Mouse (Mus musculus) C2C12 (cell line): ENCODE measurements around the gene Chad.

Experiments
- CTCF ChIP-seq: IDR thresholded peaks from one replicate; pipeline ENCODE4 v1.5.1; 2011; ENCODE audit not compliant: control insufficient read depth, insufficient read depth, insufficient read length
- MYOG ChIP-seq: IDR thresholded peaks from one replicate; pipeline ENCODE4 v1.6.1; 2011; ENCODE audit not compliant: control insufficient read depth, insufficient read length; ENCODE audit errors: extremely low read depth

DNA sequence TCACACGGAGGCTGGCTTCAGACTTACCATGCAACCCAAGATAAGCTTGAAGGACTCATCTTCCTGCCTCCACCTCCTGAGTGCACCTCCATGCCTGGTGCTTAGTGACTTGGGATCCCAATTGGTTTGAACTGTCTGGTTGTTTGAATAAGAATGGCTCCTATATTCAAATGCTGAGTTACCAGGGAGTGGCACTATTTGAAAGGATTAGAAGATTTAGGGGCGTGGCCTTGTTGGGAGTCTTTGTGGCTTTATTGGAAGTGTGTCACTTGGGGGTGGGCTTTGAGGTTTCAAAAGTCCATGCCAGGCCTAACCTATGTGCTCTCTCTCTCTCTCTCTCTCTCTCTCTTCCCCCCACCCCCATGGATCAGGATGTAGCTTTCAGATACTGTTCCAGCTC is 52.8 kb downstream of the Chad start:
- TF ChIP-seq CTCF (no peak), MYOG (no peak)
